Mouse (Mus musculus): Measurements from ENCODE around the gene Elmsan1. TPM values are rescaled to one million over a fixed set of nuclear protein-coding genes. Genes with fewer than 3 reads are reported as not detected.

Elmsan1 gene
- 9.4 and 9.8 TPM in 2 replicates for polyA plus RNA-seq (2014; fragmentation: Nextera tagmentation; extraction: Ambion mirVana)

DNA sequence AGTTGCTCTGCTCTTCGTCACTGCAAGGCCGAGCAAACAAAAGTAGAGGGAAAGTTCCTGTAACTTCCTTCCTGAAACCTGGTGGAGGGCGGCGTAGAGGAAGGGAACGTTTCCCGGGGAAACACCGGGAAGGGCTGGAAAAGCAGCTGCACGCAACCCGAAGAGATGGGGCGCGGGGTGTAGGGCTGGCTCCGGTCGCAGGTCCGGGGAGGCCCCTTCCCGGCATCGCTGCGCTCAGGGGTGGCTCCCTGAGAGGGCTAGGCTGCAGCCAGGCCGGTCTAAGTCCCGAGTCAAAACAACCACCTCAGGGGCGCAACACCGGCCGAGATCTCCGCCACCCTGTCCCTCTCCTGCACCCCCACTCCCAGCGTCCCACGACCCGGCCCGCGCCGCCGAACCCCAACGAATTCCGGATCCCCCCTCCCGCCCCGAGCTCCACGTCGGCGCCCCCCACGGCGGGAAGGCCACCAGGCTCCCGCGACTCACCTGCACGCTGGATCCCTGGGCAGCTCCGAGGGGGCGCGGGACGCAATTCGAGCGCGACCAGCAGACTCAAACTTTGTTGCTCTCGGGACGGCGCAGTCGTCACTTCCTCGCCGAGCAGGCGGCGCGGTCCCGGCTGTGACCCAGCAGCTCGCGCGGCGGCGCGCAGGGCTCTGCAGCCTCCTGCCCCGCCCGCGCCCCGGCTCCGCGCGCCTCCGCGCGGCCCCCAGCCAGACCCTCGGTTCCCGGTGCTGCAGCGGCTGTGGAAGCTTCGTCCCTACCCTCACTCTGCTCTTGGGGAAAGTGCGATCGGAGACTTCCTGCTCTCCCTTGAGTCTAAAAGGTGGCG is at the start of gene Elmsan1:
Gene Elmsan1 (minus strand): TSS at position 593 of the 832 bp plus-strand sequence.
- Histone ChIP-seq H3K36me3 (ENCODE audit: control insufficient read depth, insufficient read depth, low read length) (no peaks in the 10 kb centered on the region), H3K27ac (replicated peaks; ENCODE audit: low read depth, low read length) (peak within 1 kb of the TSS; percentile 96), H3K27me3 (replicated peaks; ENCODE audit: control insufficient read depth, insufficient read depth, low read length) (no peaks in the 10 kb centered on the region), H3K9me3 (ENCODE audit: control insufficient read depth, low read length) (no peaks in the 10 kb centered on the region), H3K4me1 (ENCODE audit: control insufficient read depth, insufficient read depth, low read length) (peaks cover 23% of the 10 kb centered on the region), H3K4me3 (ENCODE audit: low read depth, low read length) (peak within 1 kb of the TSS; percentile 95), H3K4me2 (ENCODE audit: low read depth, low read length) (peak within 1 kb of the TSS; percentile 82), H3K9ac (ENCODE audit: low read depth, low read length) (peak within 1 kb of the TSS; percentile 88)
- peak; percentile 91 for DNase-seq (ENCODE audit: low spot score)
- under 1% methylated on average over 39 of the region's 82 CpGs for WGBS
- ATAC-seq (ENCODE audit: low read depth): peak; percentile 88

DNA sequence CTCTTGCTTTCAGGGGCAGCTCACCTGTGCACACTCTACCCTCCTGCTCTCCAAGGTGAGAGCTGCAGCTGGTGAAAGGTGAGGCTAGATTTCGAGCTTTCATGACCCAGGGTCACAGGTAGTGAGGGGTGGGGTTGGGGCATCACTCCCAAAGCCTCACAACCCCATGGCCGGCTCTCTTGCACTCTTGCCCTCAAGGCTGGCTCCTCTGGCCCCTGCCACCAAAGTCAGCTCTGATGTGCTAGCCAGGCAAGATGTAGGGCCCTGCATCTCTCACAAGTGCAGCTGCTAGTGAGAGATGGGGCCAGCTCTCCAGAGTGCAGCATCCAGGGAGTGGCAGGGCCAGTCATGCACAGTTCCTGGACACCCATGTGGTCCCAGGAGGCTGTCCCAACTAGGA is 48.6 kb upstream of the Elmsan1 start:
- H3K9ac ChIP-seq (ENCODE audit: low read depth, low read length): no peak overlapping the region
- no peak overlapping the region for H3K4me2 ChIP-seq (ENCODE audit: low read depth, low read length)
- H3K9me3 ChIP-seq (ENCODE audit: control insufficient read depth, low read length): no peaks in the 10 kb centered on the region
- no peaks in the 10 kb centered on the region for H3K36me3 ChIP-seq (ENCODE audit: control insufficient read depth, insufficient read depth, low read length)
- DNase-seq (ENCODE audit: low spot score) (no peak), ATAC-seq (ENCODE audit: low read depth) (no peak)
- no peak overlapping the region for H3K27ac ChIP-seq (replicated peaks; ENCODE audit: low read depth, low read length)
- no peak overlapping the region for H3K4me3 ChIP-seq (ENCODE audit: low read depth, low read length)
- 69% methylated on average over 2 of the region's 2 CpGs for WGBS
- H3K4me1 ChIP-seq (ENCODE audit: control insufficient read depth, insufficient read depth, low read length): no peaks in the 10 kb centered on the region
- H3K27me3 ChIP-seq (replicated peaks; ENCODE audit: control insufficient read depth, insufficient read depth, low read length): no peaks in the 10 kb centered on the region

DNA sequence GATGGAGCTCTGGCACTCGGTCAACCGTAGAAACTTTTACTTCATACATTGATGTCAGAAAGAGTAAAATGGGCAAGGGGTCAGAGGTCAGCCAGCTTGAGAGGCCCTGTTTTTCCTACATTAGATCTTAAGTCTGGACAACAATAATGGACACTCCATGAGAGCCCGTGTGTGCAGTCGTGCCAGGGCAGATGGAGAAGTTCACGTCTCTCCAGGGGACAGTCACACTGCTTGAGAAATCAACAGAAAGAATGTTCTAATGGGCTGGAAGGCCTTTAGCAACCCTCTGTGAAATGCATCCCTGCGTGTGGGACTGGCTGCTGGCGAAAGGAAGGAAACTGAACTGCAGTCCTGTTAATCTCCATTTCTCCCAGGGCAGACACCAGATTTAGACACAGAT is 41.7 kb upstream of the Elmsan1 start:
- no peaks in the 10 kb centered on the region for H3K9me3 ChIP-seq (ENCODE audit: control insufficient read depth, low read length)
- no peaks in the 10 kb centered on the region for H3K4me1 ChIP-seq (ENCODE audit: control insufficient read depth, insufficient read depth, low read length)
- 57% methylated on average over 7 of the region's 7 CpGs for WGBS
- no peaks in the 10 kb centered on the region for H3K27me3 ChIP-seq (replicated peaks; ENCODE audit: control insufficient read depth, insufficient read depth, low read length)
- H3K9ac ChIP-seq (ENCODE audit: low read depth, low read length): no peak overlapping the region
- H3K4me3 ChIP-seq (ENCODE audit: low read depth, low read length): no peak overlapping the region
- no peak overlapping the region for H3K4me2 ChIP-seq (ENCODE audit: low read depth, low read length)
- ATAC-seq (ENCODE audit: low read depth): no peak
- no peak for DNase-seq (ENCODE audit: low spot score)
- no peak overlapping the region for H3K27ac ChIP-seq (replicated peaks; ENCODE audit: low read depth, low read length)
- no peaks in the 10 kb centered on the region for H3K36me3 ChIP-seq (ENCODE audit: control insufficient read depth, insufficient read depth, low read length)

DNA sequence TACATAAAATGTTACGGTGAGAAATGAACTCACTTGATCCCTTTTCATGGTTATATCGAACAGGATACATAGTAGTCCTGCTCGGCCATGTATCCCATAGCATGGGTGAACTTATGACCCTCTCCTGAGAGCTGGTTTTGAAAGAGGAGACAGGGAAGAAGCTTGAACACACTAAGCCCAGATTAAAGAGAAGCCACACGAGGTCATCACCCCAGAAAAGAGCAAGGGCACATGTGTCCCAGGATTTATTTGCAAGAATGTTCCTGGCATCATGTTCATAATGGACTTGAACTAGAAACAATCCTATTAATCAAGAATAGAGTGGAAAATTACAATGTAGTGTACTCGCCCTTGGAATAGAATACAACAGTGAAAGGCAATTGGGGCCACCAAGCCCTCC is 36.2 kb upstream of the Elmsan1 start:
- Histone ChIP-seq H3K9me3 (ENCODE audit: control insufficient read depth, low read length) (no peaks in the 10 kb centered on the region), H3K27me3 (replicated peaks; ENCODE audit: control insufficient read depth, insufficient read depth, low read length) (no peaks in the 10 kb centered on the region), H3K36me3 (ENCODE audit: control insufficient read depth, insufficient read depth, low read length) (no peaks in the 10 kb centered on the region), H3K9ac (ENCODE audit: low read depth, low read length) (no peak overlapping the region), H3K4me2 (ENCODE audit: low read depth, low read length) (no peak overlapping the region), H3K4me3 (ENCODE audit: low read depth, low read length) (no peak overlapping the region), H3K27ac (replicated peaks; ENCODE audit: low read depth, low read length) (no peak overlapping the region), H3K4me1 (ENCODE audit: control insufficient read depth, insufficient read depth, low read length) (no peaks in the 10 kb centered on the region)
- DNase-seq (ENCODE audit: low spot score): no peak
- WGBS: 69% methylated on average over 5 of the region's 5 CpGs
- ATAC-seq (ENCODE audit: low read depth): no peak

DNA sequence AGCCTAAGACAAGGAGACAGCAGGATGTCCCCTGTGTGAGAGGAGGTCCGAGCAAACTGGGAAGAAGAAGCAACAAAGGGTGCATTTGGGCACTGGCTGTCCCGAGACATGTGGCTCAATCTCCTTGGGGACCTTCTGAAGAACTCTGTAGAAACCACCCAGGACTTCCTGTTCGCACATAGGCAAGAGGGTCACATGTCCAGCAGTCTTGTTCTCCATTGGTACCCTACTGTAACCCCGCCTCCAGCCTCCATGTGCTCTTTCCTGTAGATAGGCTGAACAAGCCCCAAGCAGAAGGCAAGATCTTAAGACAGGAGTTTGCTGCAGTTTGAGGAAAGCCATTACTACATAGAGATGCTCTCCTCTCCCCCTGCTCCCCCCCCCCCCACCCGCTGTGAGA is 34.1 kb upstream of the Elmsan1 start:
- Histone ChIP-seq H3K27me3 (replicated peaks; ENCODE audit: control insufficient read depth, insufficient read depth, low read length) (no peaks in the 10 kb centered on the region), H3K27ac (replicated peaks; ENCODE audit: low read depth, low read length) (no peak overlapping the region), H3K36me3 (ENCODE audit: control insufficient read depth, insufficient read depth, low read length) (no peaks in the 10 kb centered on the region), H3K4me3 (ENCODE audit: low read depth, low read length) (no peak overlapping the region), H3K9me3 (ENCODE audit: control insufficient read depth, low read length) (no peaks in the 10 kb centered on the region), H3K9ac (ENCODE audit: low read depth, low read length) (no peak overlapping the region), H3K4me2 (ENCODE audit: low read depth, low read length) (no peak overlapping the region), H3K4me1 (ENCODE audit: control insufficient read depth, insufficient read depth, low read length) (no peaks in the 10 kb centered on the region)
- DNase-seq (ENCODE audit: low spot score) (no peak), ATAC-seq (ENCODE audit: low read depth) (no peak)
- WGBS: 80% methylated on average over 4 of the region's 5 CpGs

DNA sequence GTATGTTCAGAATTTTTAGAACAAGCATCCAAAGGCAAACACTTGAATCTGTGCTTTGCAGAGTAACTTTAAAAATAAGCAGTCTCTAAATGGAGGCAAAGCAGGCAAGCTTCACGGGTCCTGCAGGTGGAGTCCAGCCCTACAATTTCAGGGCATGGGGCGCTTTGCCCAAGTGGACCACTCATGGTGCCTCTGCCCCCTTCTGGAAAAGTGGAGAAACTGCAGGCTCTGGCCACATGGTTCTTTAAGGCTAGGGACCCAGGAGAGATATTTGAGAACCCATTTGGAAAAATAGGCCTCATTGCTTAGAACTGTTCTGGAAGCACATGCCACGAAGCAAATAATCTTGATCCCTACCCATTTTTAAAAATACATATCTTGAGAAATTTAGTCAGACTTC is 30.5 kb upstream of the Elmsan1 start:
- H3K9ac ChIP-seq (ENCODE audit: low read depth, low read length): no peak overlapping the region
- H3K27ac ChIP-seq (replicated peaks; ENCODE audit: low read depth, low read length): no peak overlapping the region
- H3K4me1 ChIP-seq (ENCODE audit: control insufficient read depth, insufficient read depth, low read length): no peaks in the 10 kb centered on the region
- no peak overlapping the region for H3K4me2 ChIP-seq (ENCODE audit: low read depth, low read length)
- H3K27me3 ChIP-seq (replicated peaks; ENCODE audit: control insufficient read depth, insufficient read depth, low read length): no peaks in the 10 kb centered on the region
- H3K36me3 ChIP-seq (ENCODE audit: control insufficient read depth, insufficient read depth, low read length): no peaks in the 10 kb centered on the region
- no peak overlapping the region for H3K4me3 ChIP-seq (ENCODE audit: low read depth, low read length)
- peak; percentile 84 for DNase-seq (ENCODE audit: low spot score)
- WGBS: 7% methylated on average over 3 of the region's 3 CpGs
- H3K9me3 ChIP-seq (ENCODE audit: control insufficient read depth, low read length): no peaks in the 10 kb centered on the region
- ATAC-seq (ENCODE audit: low read depth): no peak; the same call in 1 of the 2 replicates

DNA sequence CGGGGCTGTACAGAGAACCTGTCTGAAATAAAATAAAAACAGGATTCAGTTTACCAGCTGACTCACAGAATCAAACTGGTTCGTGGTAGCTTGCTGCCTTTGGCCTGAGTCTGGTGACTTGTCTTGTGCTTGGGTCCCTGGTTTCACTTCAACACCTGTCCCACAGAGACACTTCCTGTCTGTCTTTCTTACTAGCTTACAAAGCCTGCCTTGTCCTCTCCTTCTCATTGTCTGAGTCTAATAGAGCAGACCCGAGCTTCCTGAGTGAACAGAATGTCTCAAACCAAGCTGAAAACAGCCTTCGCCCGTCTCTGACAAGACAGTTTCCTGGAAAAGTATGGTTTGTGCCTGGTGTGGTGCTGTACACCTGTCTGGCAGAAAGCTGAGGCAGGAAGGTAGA is 27.0 kb upstream of the Elmsan1 start:
- ATAC-seq (ENCODE audit: low read depth) (no peak), DNase-seq (ENCODE audit: low spot score) (no peak)
- H3K27me3 ChIP-seq (replicated peaks; ENCODE audit: control insufficient read depth, insufficient read depth, low read length): no peaks in the 10 kb centered on the region
- H3K36me3 ChIP-seq (ENCODE audit: control insufficient read depth, insufficient read depth, low read length): no peaks in the 10 kb centered on the region
- no peaks in the 10 kb centered on the region for H3K4me1 ChIP-seq (ENCODE audit: control insufficient read depth, insufficient read depth, low read length)
- WGBS: 67% methylated on average over 5 of the region's 5 CpGs
- H3K9me3 ChIP-seq (ENCODE audit: control insufficient read depth, low read length): no peaks in the 10 kb centered on the region
- H3K4me3 ChIP-seq (ENCODE audit: low read depth, low read length): no peak overlapping the region
- no peak overlapping the region for H3K27ac ChIP-seq (replicated peaks; ENCODE audit: low read depth, low read length)
- no peak overlapping the region for H3K4me2 ChIP-seq (ENCODE audit: low read depth, low read length)
- H3K9ac ChIP-seq (ENCODE audit: low read depth, low read length): no peak overlapping the region

DNA sequence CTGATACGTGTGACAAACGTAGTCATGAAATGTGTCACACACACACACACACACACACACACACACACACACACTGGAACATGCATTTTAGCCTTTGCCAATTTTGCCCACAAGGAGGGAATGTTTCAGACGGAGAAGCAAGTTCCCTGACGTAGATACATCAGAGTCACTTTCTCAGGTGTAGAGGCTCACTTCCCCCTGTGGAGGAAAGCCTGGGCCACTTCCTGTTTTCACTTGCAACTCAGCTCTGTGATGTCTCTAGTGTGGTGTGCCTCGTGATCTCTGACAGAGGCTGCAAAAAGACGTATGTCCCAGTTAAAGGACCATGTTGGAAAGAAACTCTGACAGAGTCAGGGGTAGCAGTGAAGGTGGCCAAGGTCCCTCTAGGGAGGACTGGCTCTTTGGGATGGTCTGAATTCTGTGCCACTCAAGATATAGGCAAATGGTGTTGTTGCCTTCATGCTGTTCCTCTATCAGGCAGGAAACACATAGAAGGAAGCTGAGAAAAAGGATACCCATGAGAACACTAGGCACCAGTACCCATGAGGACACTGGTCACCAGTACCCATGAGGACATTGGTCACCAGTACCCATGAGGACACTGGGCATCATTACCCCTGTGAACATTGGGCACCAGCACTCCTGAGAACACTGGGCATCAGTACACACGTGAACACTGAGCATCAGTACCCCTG is 24.5 kb upstream of the Elmsan1 start:
- Histone ChIP-seq H3K9ac (ENCODE audit: low read depth, low read length) (no peak overlapping the region), H3K36me3 (ENCODE audit: control insufficient read depth, insufficient read depth, low read length) (no peaks in the 10 kb centered on the region), H3K9me3 (ENCODE audit: control insufficient read depth, low read length) (no peaks in the 10 kb centered on the region), H3K4me2 (ENCODE audit: low read depth, low read length) (no peak overlapping the region), H3K4me1 (ENCODE audit: control insufficient read depth, insufficient read depth, low read length) (no peaks in the 10 kb centered on the region), H3K27ac (replicated peaks; ENCODE audit: low read depth, low read length) (no peak overlapping the region), H3K27me3 (replicated peaks; ENCODE audit: control insufficient read depth, insufficient read depth, low read length) (no peaks in the 10 kb centered on the region), H3K4me3 (ENCODE audit: low read depth, low read length) (no peak overlapping the region)
- ATAC-seq (ENCODE audit: low read depth) (no peak), DNase-seq (ENCODE audit: low spot score) (no peak)
- 79% methylated on average over 7 of the region's 7 CpGs for WGBS
